Mouse (Mus musculus) left cerebral cortex, adult 6 months (tissue): Measurements from ENCODE around the gene Ajuba. TPM values are rescaled to one million over a fixed set of nuclear protein-coding genes. Genes with fewer than 3 reads are reported as not detected.

Experiments
- long read RNA-seq, 2 experiments: library from polyadenylated mRNA; unstranded; transcript quantifications; one replicate each; pipeline ENCODE4 v2.0.0; 2019 to 2020
- polyA plus RNA-seq: library from polyadenylated mRNA; unstranded; fragments of <200 nt; fragmentation: Nextera tagmentation; gene quantifications from 2 replicates; pipeline ENCODE4 v1.2.3, GENCODE M21; 2021

The Ajuba gene
- 0.34 and 0.49 TPM in 2 replicates for polyA plus RNA-seq
- long read RNA-seq, experiment 1, partial matches to known transcripts = 1 of 3 reads
- long read RNA-seq, experiment 1, other reads (novel, unspliced or antisense) = 0 of 3 reads
- long read RNA-seq, experiment 2, partial matches to known transcripts = 0 of 1 reads
- long read RNA-seq, experiment 2, other reads (novel, unspliced or antisense) = 0 of 1 reads

GRCm38 (mm10) chr14:54577089-54577982 is at the start of gene Ajuba:
Ajuba (minus strand) TSS chr14:54577558.

GRCm38 (mm10) chr14:54621133-54621532 is 43.8 kb upstream of the Ajuba start, which contains the start of gene Psmb11:
Psmb11 (plus strand) TSS chr14:54621433.

GRCm38 (mm10) chr14:54617897-54618365 is 40.6 kb upstream of the Ajuba start, which contains the start of gene Psmb5:
Psmb5 (minus strand) TSS chr14:54618022.

GRCm38 (mm10) chr14:54605752-54606321 is 28.5 kb upstream of the Ajuba start, which contains the start of gene 4931414P19Rik:
4931414P19Rik (minus strand) TSS chr14:54605993.

GRCm38 (mm10) chr14:54553975-54554769 is 23.2 kb downstream of the Ajuba start, which contains the start of gene Haus4:
Haus4 (minus strand) TSS chr14:54554616.

Other genes starting within 250 kb of the Ajuba start
- gene Oxa1l, start 216.7 kb downstream of the Ajuba start, polyA plus RNA-seq = 36.9 and 48.4 TPM in 2 replicates
- gene Slc7a7, start 159.8 kb downstream of the Ajuba start, polyA plus RNA-seq = 1.0 and 2.1 TPM in 2 replicates
- 395 and 463 TPM in 2 replicates for gene Mrpl52, start 150.6 kb downstream of the Ajuba start, polyA plus RNA-seq
- 2.3 and 6.2 TPM in 2 replicates for gene Mmp14, start 145.9 kb downstream of the Ajuba start, polyA plus RNA-seq
- gene Lrp10, start 113.4 kb downstream of the Ajuba start, polyA plus RNA-seq = 7.2 and 18.6 TPM in 2 replicates
- 8.8 and 13.8 TPM in 2 replicates for gene Rem2, start 101.5 kb downstream of the Ajuba start, polyA plus RNA-seq
- gene Prmt5, start 60.0 kb downstream of the Ajuba start, polyA plus RNA-seq = 32.7 and 35.9 TPM in 2 replicates
- 3.4 and 4.0 TPM in 2 replicates for gene Haus4, start 22.9 kb downstream of the Ajuba start, polyA plus RNA-seq
- gene 4931414P19Rik, start 28.4 kb upstream of the Ajuba start, polyA plus RNA-seq = 1.6 and 3.0 TPM in 2 replicates
- gene Psmb5, start 40.5 kb upstream of the Ajuba start, polyA plus RNA-seq = 598 and 663 TPM in 2 replicates
- gene Psmb11, start 43.9 kb upstream of the Ajuba start, polyA plus RNA-seq = 0.05 and 0.11 TPM in 2 replicates
- not detected in 2 replicates for gene Gm17606, start 63.4 kb upstream of the Ajuba start, polyA plus RNA-seq
- 0.64 and 0.83 TPM in 2 replicates for gene Cdh24, start 63.8 kb upstream of the Ajuba start, polyA plus RNA-seq
- 44.0 and 47.2 TPM in 2 replicates for gene 1700123O20Rik, start 108.7 kb upstream of the Ajuba start, polyA plus RNA-seq
- 28.3 and 32.9 TPM in 2 replicates for gene Acin1, start 109.4 kb upstream of the Ajuba start, polyA plus RNA-seq
- gene Gm29776, start 121.3 kb upstream of the Ajuba start, polyA plus RNA-seq = not detected in 2 replicates
- not detected in 2 replicates for gene Cebpe, start 134.6 kb upstream of the Ajuba start, polyA plus RNA-seq
- gene Slc7a8, start 204.4 kb upstream of the Ajuba start, polyA plus RNA-seq = 17.7 and 25.0 TPM in 2 replicates
- gene Rnf212b, start 236.6 kb upstream of the Ajuba start, polyA plus RNA-seq = 0.10 TPM in 1 of 2 replicates, not detected in the other